Mouse (Mus musculus) adrenal gland, postnatal 14 days (tissue): Measurements from ENCODE around the gene Coro7. TPM values are rescaled to one million over a fixed set of nuclear protein-coding genes. Genes with fewer than 3 reads are reported as not detected.

Experiments used
- DNase-seq: peaks from one replicate; pipeline ENCODE4 v3.0.0; 2021; ENCODE audit warnings: mixed read lengths
- total RNA-seq: library from RNA; stranded (reverse); gene quantifications from 2 replicates; pipeline ENCODE4 v1.2.3, GENCODE M21; 2021

Coro7 gene
- total RNA-seq, 1 experiment from 2014 or later = 33.6 TPM

GRCm38 (mm10) chr16:4615297-4615696, 64.3 kb downstream of the Coro7 start:
- DNase-seq = no peak

GRCm38 (mm10) chr16:4614639-4615038, 64.9 kb downstream of the Coro7 start:
- DNase-seq = no peak

- DNase-seq = no peak
These were observed 65.8 kb downstream of the Coro7 start for GRCm38 (mm10) chr16:4613736-4614135.

GRCm38 (mm10) chr16:4611676-4612075, 67.9 kb downstream of the Coro7 start:
- no peak for DNase-seq

GRCm38 (mm10) chr16:4611193-4611592, 68.4 kb downstream of the Coro7 start:
- DNase-seq = no peak

GRCm38 (mm10) chr16:4608532-4609059, 71.0 kb downstream of the Coro7 start:
- DNase-seq = no peak

GRCm38 (mm10) chr16:4607818-4608531, 71.6 kb downstream of the Coro7 start:
- DNase-seq = peak; percentile 90

GRCm38 (mm10) chr16:4606431-4607084, 73.0 kb downstream of the Coro7 start:
- DNase-seq = peak; percentile 68

- no peak for DNase-seq
These were observed 74.0 kb downstream of the Coro7 start for GRCm38 (mm10) chr16:4605514-4606131.

- no peak for DNase-seq
These were observed 75.2 kb downstream of the Coro7 start for GRCm38 (mm10) chr16:4604293-4604837.

GRCm38 (mm10) chr16:4603453-4603837, 76.1 kb downstream of the Coro7 start:
- no peak for DNase-seq

GRCm38 (mm10) chr16:4602766-4603452, 76.7 kb downstream of the Coro7 start:
- DNase-seq = peak; percentile 54

GRCm38 (mm10) chr16:4602189-4602588, 77.4 kb downstream of the Coro7 start:
- DNase-seq = peak; percentile 47

GRCm38 (mm10) chr16:4600701-4601310, 78.8 kb downstream of the Coro7 start:
- DNase-seq = no peak

- no peak for DNase-seq
These were observed 80.0 kb downstream of the Coro7 start for GRCm38 (mm10) chr16:4599616-4600015.

GRCm38 (mm10) chr16:4598891-4599543, 80.6 kb downstream of the Coro7 start:
- DNase-seq = no peak

GRCm38 (mm10) chr16:4598041-4598440, 81.5 kb downstream of the Coro7 start:
- no peak for DNase-seq

GRCm38 (mm10) chr16:4597296-4597695, 82.3 kb downstream of the Coro7 start:
- no peak for DNase-seq

- DNase-seq = no peak
These were observed 82.7 kb downstream of the Coro7 start for GRCm38 (mm10) chr16:4596836-4597235.

- DNase-seq = no peak
These were observed 83.3 kb downstream of the Coro7 start for GRCm38 (mm10) chr16:4596141-4596728.

GRCm38 (mm10) chr16:4595527-4595963, 84.0 kb downstream of the Coro7 start:
- peak; percentile 72 for DNase-seq
